Mouse (Mus musculus) heart, postnatal 0 days (tissue): ENCODE data around the gene Gclc. TPM values are rescaled to one million over a fixed set of nuclear protein-coding genes. Genes with fewer than 3 reads are reported as not detected.

Experiments
- ATAC-seq: fragments of 200-750 bp; cut with Nextera tagmentation; 2 replicates; pipeline ENCODE4 v1.8.0; 2017; ENCODE audit warnings: low read depth, moderate number of reproducible peaks, moderate library complexity; ENCODE audit not compliant: insufficient read depth
- DNase-seq: peaks from one replicate; pipeline ENCODE4 v3.0.0-alpha.2; 2016; ENCODE audit warnings: low spot score
- H3K27ac ChIP-seq: fragments of 300-500 bp; sonication (generic); 2 replicates; pipeline ENCODE4 v1.5.1; 2014; ENCODE audit warnings: low read depth, mild to moderate bottlenecking
- H3K27me3 ChIP-seq: fragments of 300-500 bp; sonication (generic); 2 replicates; pipeline ENCODE4 v1.6.1; 2014; ENCODE audit warnings: low read length, mixed read lengths; ENCODE audit not compliant: control insufficient read depth, insufficient read depth
- H3K36me3 ChIP-seq: fragments of 300-500 bp; sonication (generic); replicated peaks from 2 replicates; pipeline ENCODE4 v1.6.1; 2014; ENCODE audit warnings: low read length, mixed read lengths; ENCODE audit not compliant: control insufficient read depth, insufficient read depth
- H3K4me1 ChIP-seq: fragments of 300-500 bp; sonication (generic); 2 replicates; pipeline ENCODE4 v1.6.1; 2014; ENCODE audit warnings: antibody characterized with exemption; ENCODE audit not compliant: control insufficient read depth, insufficient read depth
- H3K4me2 ChIP-seq: fragments of 300-500 bp; sonication (generic); 2 replicates; pipeline ENCODE4 v1.6.1; 2014; ENCODE audit warnings: low read depth, mild to moderate bottlenecking, low read length, moderate library complexity
- H3K4me3 ChIP-seq: fragments of 300-500 bp; sonication (generic); 2 replicates; pipeline ENCODE4 v1.5.1; 2014; ENCODE audit warnings: low read depth, low read length
- H3K9ac ChIP-seq: fragments of 300-500 bp; sonication (generic); replicated peaks from 2 replicates; pipeline ENCODE4 v1.6.1; 2014; ENCODE audit warnings: low read depth, low read length, mixed read lengths
- H3K9me3 ChIP-seq: fragments of 300-500 bp; sonication (generic); replicated peaks from 2 replicates; pipeline ENCODE4 v1.6.1; 2016; ENCODE audit warnings: low read length; ENCODE audit not compliant: control insufficient read depth
- CTCF ChIP-seq: IDR thresholded peaks from 2 replicates; pipeline ENCODE4 v1.5.1; 2016; ENCODE audit warnings: antibody characterized with exemption, control low read depth, low read depth
- EP300 ChIP-seq: IDR thresholded peaks from 2 replicates; pipeline ENCODE4 v1.6.1; 2016; ENCODE audit warnings: antibody characterized with exemption, low read depth
- WGBS: fragments of 180-500 bp; shearing (Covaris S2); extraction: QIAGEN DNeasy Blood & Tissue Kit; methylation state at CpG from one replicate; pipeline ENCODE4 v1.1.7; 2014; 5-methylcytosine and 5-hydroxymethylcytosine counted together
- polyA plus RNA-seq: library from polyadenylated mRNA; unstranded; fragments of >200 nt; fragmentation: Nextera tagmentation; extraction: Ambion mirVana; gene quantifications from 2 replicates; pipeline ENCODE4 v1.2.1, GENCODE M21; 2015
- total RNA-seq: library from RNA; depleted of rRNA; stranded (reverse); fragments of >200 nt; gene quantifications from 2 replicates; pipeline ENCODE4 v1.2.3, GENCODE M21; 2014; ENCODE audit warnings: low replicate concordance

Gclc gene
- total and polyA plus RNA-seq, 2 experiments from 2014 or later: 4.6 to 9.2 TPM

DNA sequence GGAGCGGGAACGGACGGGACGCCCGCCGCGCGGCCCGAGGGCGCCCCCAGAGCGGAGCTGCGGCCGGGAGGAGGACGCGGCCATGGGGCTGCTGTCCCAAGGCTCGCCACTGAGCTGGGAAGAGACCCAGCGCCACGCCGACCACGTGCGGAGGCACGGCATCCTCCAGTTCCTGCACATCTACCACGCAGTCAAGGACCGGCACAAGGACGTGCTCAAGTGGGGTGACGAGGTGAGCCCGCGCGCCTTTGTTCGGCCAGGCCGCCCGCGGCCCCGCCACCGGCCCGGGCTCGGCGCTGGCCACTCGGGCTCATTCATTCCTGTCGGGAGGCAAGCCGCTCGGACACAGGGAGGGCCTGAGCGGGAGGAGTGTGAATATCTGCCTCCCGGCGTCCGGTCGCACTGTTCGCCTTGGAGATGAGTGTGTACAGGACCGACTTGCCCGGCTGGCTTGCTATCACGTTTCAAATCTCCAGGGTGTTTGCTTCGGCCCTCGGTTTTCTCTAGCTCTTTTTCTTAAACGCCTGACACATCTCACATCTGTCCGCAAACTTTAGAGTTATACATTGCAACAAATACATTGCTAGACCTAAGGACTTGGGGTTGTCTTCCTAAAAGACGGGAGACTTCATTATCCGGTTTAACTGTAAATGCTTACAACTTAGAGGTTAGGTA lies 530 bp downstream of the Gclc start:
- TF ChIP-seq CTCF (no peak), EP300 (no peak)
- peak overlapping the region; percentile 99 for H3K4me2 ChIP-seq
- no peaks in the 10 kb centered on the region for H3K27me3 ChIP-seq
- H3K27ac ChIP-seq: peak overlapping the region; percentile 92
- peak; percentile 81 for ATAC-seq
- H3K9ac ChIP-seq: peak overlapping the region; percentile 67
- H3K36me3 ChIP-seq: no peaks in the 10 kb centered on the region
- DNase-seq: peak; percentile 67
- under 1% methylated on average over 54 of the region's 57 CpGs for WGBS
- no peaks in the 10 kb centered on the region for H3K9me3 ChIP-seq
- peak overlapping the region; percentile 92 for H3K4me3 ChIP-seq
- H3K4me1 ChIP-seq: peaks cover 15% of the 10 kb centered on the region

DNA sequence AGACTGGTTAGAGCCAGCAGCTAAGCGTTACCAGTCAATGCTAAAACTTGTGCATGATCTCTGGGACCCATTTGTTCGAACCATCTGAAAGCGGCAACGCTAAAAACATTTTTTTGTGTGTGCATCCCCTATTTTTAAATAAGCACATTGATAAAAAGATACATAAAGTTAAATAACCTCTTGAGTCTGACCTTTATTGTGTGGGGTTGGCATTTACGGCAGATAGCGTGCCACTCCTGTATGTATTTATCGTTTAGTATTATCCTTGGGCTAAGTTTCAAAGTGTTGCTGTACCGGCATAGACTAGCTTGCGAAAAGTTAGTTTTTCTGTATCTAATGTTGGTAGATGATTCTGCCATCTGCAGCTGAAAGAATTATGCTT lies 1.1 kb downstream of the Gclc start:
- peak overlapping the region; percentile 99 for H3K4me2 ChIP-seq
- H3K36me3 ChIP-seq: no peaks in the 10 kb centered on the region
- H3K27ac ChIP-seq: no peak overlapping the region
- no peak for ATAC-seq
- peak overlapping the region; percentile 67 for H3K9ac ChIP-seq
- H3K4me3 ChIP-seq: peak overlapping the region; percentile 92
- DNase-seq: no peak
- H3K9me3 ChIP-seq: no peaks in the 10 kb centered on the region
- 21% methylated on average over 9 of the region's 9 CpGs for WGBS
- no peaks in the 10 kb centered on the region for H3K27me3 ChIP-seq
- TF ChIP-seq EP300 (no peak), CTCF (no peak)
- H3K4me1 ChIP-seq: peaks cover 15% of the 10 kb centered on the region

DNA sequence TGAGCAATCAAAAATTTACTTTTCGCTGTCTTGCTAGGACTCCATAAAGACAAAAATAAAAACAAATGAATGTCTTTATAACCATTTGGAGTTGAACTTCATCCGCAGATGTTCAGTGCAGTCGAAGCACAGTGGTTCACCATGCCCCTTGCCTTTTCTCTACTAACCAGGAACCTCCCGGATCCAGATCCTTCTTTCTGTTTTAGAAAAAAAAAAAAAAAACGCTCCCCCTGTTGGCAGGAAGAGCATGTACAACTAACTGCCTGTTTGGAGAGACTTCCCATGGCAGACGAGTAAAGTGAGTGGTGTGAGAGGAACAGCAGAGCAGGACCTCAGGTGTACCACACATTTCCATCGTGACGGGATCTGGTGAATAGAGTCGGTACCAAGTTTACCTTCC lies 1.7 kb downstream of the Gclc start:
- 31% methylated on average over 9 of the region's 9 CpGs for WGBS
- H3K27me3 ChIP-seq: no peaks in the 10 kb centered on the region
- ATAC-seq: no peak
- H3K4me3 ChIP-seq: peak overlapping the region; percentile 92
- peaks cover 15% of the 10 kb centered on the region for H3K4me1 ChIP-seq
- TF ChIP-seq EP300: no peak
- TF ChIP-seq CTCF: peak; percentile 57
- H3K36me3 ChIP-seq: no peaks in the 10 kb centered on the region
- H3K4me2 ChIP-seq: peak overlapping the region; percentile 99
- peak; percentile 81 for DNase-seq
- H3K9me3 ChIP-seq: no peaks in the 10 kb centered on the region
- no peak overlapping the region for H3K9ac ChIP-seq
- H3K27ac ChIP-seq: no peak overlapping the region

DNA sequence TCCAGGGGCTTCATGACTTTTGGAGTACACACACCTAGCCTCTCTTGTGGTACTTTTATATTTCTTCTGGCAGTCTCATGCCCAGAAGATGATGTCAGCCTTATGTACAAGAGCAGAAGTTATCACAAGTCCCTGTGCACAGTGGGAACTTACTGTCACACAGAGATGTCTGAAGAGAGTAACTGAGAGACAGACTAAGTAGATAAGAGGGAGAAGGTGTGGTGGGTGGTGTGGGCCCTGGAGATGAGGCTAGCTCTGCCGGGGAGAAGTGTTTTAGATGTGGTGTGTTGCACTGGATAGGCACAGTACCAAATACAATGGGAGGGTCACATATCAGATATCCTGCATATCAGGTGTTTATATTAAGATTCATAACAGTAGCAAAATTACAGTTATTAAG lies 3.0 kb downstream of the Gclc start:
- H3K27me3 ChIP-seq: no peaks in the 10 kb centered on the region
- H3K4me3 ChIP-seq: no peak overlapping the region
- no peaks in the 10 kb centered on the region for H3K9me3 ChIP-seq
- no peaks in the 10 kb centered on the region for H3K36me3 ChIP-seq
- TF ChIP-seq EP300 (no peak), CTCF (no peak)
- 52% methylated on average over 1 of the region's 1 CpGs for WGBS
- ATAC-seq: no peak
- H3K4me1 ChIP-seq: peaks cover 9% of the 10 kb centered on the region; the same call in 1 of the 2 replicates
- no peak for DNase-seq
- H3K4me2 ChIP-seq: no peak overlapping the region
- no peak overlapping the region for H3K27ac ChIP-seq
- no peak overlapping the region for H3K9ac ChIP-seq

DNA sequence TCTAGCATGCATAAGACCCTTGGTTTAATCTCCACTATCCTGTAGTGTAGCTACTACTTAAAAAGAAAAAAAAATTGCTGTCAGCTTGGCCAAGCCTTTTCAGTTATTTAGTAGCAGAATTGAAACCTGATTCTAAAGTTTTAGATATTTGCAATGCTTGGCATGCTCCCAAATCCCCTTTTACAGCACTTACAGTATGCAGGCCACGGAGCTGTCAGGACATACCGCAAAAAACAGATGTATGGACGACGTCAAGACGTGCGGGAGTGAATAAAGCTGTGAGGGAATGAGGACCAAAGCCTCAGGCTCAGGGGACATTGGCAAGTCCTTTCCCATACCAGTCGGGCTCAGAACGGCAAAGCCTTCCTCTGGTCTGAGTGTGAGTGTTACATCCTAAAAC lies 4.1 kb downstream of the Gclc start:
- ATAC-seq (no peak), DNase-seq (no peak)
- H3K27me3 ChIP-seq: no peaks in the 10 kb centered on the region
- TF ChIP-seq EP300 (no peak), CTCF (no peak)
- no peak overlapping the region for H3K4me2 ChIP-seq
- H3K27ac ChIP-seq: no peak overlapping the region
- no peaks in the 10 kb centered on the region for H3K9me3 ChIP-seq
- 0 out of 2 replicates have a peak, but pooled peaks cover 5% of the 10 kb centered on the region for H3K36me3 ChIP-seq
- peaks cover 9% of the 10 kb centered on the region; the same call in 1 of the 2 replicates for H3K4me1 ChIP-seq
- 60% methylated on average over 8 of the region's 8 CpGs for WGBS
- H3K4me3 ChIP-seq: no peak overlapping the region
- H3K9ac ChIP-seq: no peak overlapping the region

DNA sequence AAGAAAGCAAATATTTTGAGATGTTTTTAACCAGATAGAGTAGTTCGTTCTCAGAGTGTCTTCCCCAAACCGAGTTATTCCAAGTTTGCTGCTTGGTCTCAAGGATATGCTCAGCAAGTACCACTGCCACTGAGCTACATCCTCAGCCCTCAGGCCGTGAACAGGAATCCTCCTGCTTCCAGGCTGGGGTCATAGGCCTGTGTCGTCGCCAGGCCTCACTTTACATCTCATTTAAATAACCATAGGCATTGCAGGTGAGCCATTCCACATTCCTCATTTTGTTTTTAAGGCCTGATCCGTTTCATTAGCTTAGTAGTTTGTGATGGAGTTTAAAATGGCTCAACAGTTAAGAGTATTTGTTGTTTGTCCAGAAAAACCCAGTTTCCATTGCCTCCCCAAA lies 4.8 kb downstream of the Gclc start:
- no peak overlapping the region for H3K4me3 ChIP-seq
- H3K27ac ChIP-seq: no peak overlapping the region
- no peaks in the 10 kb centered on the region for H3K27me3 ChIP-seq
- TF ChIP-seq EP300 (no peak), CTCF (no peak)
- peaks cover 9% of the 10 kb centered on the region; the same call in 1 of the 2 replicates for H3K4me1 ChIP-seq
- H3K9me3 ChIP-seq: no peaks in the 10 kb centered on the region
- WGBS: 82% methylated on average over 6 of the region's 6 CpGs
- H3K36me3 ChIP-seq: 0 out of 2 replicates have a peak, but pooled peaks cover 11% of the 10 kb centered on the region
- H3K9ac ChIP-seq: no peak overlapping the region
- H3K4me2 ChIP-seq: no peak overlapping the region
- ATAC-seq (no peak), DNase-seq (no peak)
